ENCODE assay signal across 9 mouse cellular contexts in the genomic region with DNA sequence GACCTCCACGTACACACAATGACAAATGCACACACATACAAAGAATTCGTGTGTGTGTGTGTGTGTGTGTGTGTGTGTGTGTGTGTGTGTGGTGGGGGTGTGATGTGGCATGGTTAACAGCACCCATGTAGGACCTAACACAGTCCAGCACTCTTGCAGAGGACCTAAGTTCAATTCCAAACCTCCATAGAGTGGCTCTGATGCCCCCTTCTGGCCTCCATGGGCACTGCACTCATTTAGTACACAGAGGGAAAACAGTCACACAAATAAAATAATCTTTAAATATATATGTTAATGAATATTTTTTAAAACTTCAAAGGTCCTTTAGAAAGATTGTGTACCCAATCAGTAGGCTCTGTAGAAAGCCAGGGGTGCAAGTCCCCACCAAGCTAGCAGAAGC. TPM values are rescaled to one million over a fixed set of nuclear protein-coding genes. Genes with fewer than 3 reads are reported as not detected.
DNase-seq lines count a peak whose midpoint lies in the region; TF ChIP-seq lines count a peak whose summit lies in the region.
"Had no signal": no experiment of that assay in that cellular context is flagged by ENCODE, and none has a peak within 500 bp of the region (broad histone marks: within the 10 kb centered on the region; RNA-seq: fewer than 3 reads in every experiment).

No protein-coding gene starts in this region.

- H3K27ac ChIP-seq in layer of hippocampus, adult 2 months = no peak overlapping the region
- H3K27ac ChIP-seq in embryonic fibroblast, embryonic 13.5 days (ENCODE audit: insufficient read depth, low read length) = no peak overlapping the region
- H3K27ac ChIP-seq: liver, embryonic 13.5 days had no signal

- no peak overlapping the region for H3ac ChIP-seq in C2C12 (ENCODE audit: control insufficient read depth, insufficient read length, low read depth)

- no peaks in the 10 kb centered on the region for H3K79me3 ChIP-seq in C2C12 (ENCODE audit: low read depth)

- peaks cover under 1% of the 10 kb centered on the region for H3K27me3 ChIP-seq in C2C12 (ENCODE audit: control insufficient read depth, insufficient read depth, insufficient read length)

- H3K79me2 ChIP-seq in C2C12 (ENCODE audit: control insufficient read depth, insufficient read depth) = no peaks in the 10 kb centered on the region

- peak; percentile 66 for DNase-seq in adrenal gland, postnatal 14 days
- DNase-seq in adrenal gland, adult 2 months = no peak
- DNase-seq in layer of hippocampus, adult 2 months (ENCODE audit: low spot score in 2 of 2) = peak in 1 of 2 experiments; percentile 26
- DNase-seq in layer of hippocampus, postnatal 36 days = no peak
- DNase-seq in thymus, postnatal 14 days = peak; percentile 49
- DNase-seq in heart, adult 11 months = no peak
- DNase-seq: liver, embryonic 13.5 days had no signal

- no peaks in the 10 kb centered on the region for H3K4me1 ChIP-seq in embryonic fibroblast, embryonic 13.5 days (ENCODE audit: control insufficient read depth, insufficient read depth, low read length)

- no peaks in the 10 kb centered on the region for H3K36me3 ChIP-seq in C2C12 (ENCODE audit: control insufficient read depth, insufficient read depth)
- H3K36me3 ChIP-seq: liver, embryonic 13.5 days had no signal

- H3K4me3 ChIP-seq in layer of hippocampus, adult 2 months = no peak overlapping the region
- H3K4me3 ChIP-seq in C2C12 (ENCODE audit: insufficient read depth, poor library complexity, severe bottlenecking) = no peak overlapping the region
- H3K4me3 ChIP-seq in embryonic fibroblast, embryonic 13.5 days (ENCODE audit: insufficient read depth, low read length) = no peak overlapping the region
- H3K4me3 ChIP-seq: liver, embryonic 13.5 days had no signal

- TF ChIP-seq CTCF in layer of hippocampus, adult 2 months (conservative IDR thresholded peaks at IDR 0.05) = peak; percentile 77
- TF ChIP-seq CTCF in C2C12 (IDR thresholded peaks at IDR 0.05; ENCODE audit: control insufficient read depth, insufficient read depth, insufficient read length) = peak; percentile 26
- TF ChIP-seq CTCF in embryonic fibroblast, embryonic 13.5 days (IDR thresholded peaks at IDR 0.05; ENCODE audit: borderline replicate concordance, insufficient read depth, low read length) = 0 out of 2 replicates have a peak, but pooled peaks have one; percentile 2

- no peak for TF ChIP-seq POLR2A in embryonic fibroblast, embryonic 13.5 days (IDR thresholded peaks at IDR 0.05; ENCODE audit: low read depth, low read length)

TF ChIP-seq in C2C12, 6 proteins besides CTCF, POLR2A, EP300 and RAD21:
- TF ChIP-seq CEBPB (IDR thresholded peaks at IDR 0.05; ENCODE audit: low read depth) (no peak), FOSL1 (IDR thresholded peaks at IDR 0.05; ENCODE audit: insufficient read depth, low read length, poor library complexity, severe bottlenecking) (no peak), MYOD1 (IDR thresholded peaks at IDR 0.05; ENCODE audit: control insufficient read depth, insufficient read length, low read depth) (no peak), USF1 (IDR thresholded peaks at IDR 0.05; ENCODE audit: low read depth) (no peak), MYOG (IDR thresholded peaks at IDR 0.05; ENCODE audit: control insufficient read depth, extremely low read depth, insufficient read length) (no peak), MAX (IDR thresholded peaks at IDR 0.05) (no peak)

RNA-seq across cellular contexts. Expression of a gene that starts 5.7 kb away (rescaled TPM):
- total RNA-seq in adrenal gland, postnatal 14 days (2021) = 0.60 TPM in 1 of 2 replicates, not detected in the other
- under 1 TPM in 1 of 2 experiments, not detected in 1; 0.23 TPM for total RNA-seq in adrenal gland, adult 2 months (2021)
- 0.10 and 1.2 TPM in 2 replicates for polyA plus RNA-seq in adrenal gland, adult 2 months (2012; rRNA removed)
- 1 to 10 TPM; 5.2 to 6.1 TPM for total RNA-seq in layer of hippocampus, adult 2 months (2021)
- 1 to 10 TPM; 5.5 to 7.8 TPM for total RNA-seq in layer of hippocampus, postnatal 36 days (2021)
- polyA plus RNA-seq in C2C12 (2012; fragmentation: generic; extraction: Trizol) = 2.1 TPM
- 0.72 TPM in 1 of 2 replicates, not detected in the other for polyA plus RNA-seq in embryonic fibroblast, embryonic 13.5 days (2011; ENCODE audit: insufficient read length, low read depth, missing spikeins)

RNA-seq across cellular contexts. Expression of a gene that starts 37.6 kb away (rescaled TPM):
- 14.0 and 14.4 TPM in 2 replicates for total RNA-seq in adrenal gland, postnatal 14 days (2021)
- 10 to 100 TPM; 12.2 to 19.5 TPM for total RNA-seq in adrenal gland, adult 2 months (2021)
- polyA plus RNA-seq in adrenal gland, adult 2 months (2012; rRNA removed) = 15.8 and 22.7 TPM in 2 replicates
- total RNA-seq in layer of hippocampus, adult 2 months (2021) = under 1 TPM; 0.59 to 0.76 TPM
- 1 to 10 TPM in 1 of 2 experiments, under 1 TPM in 1; 0.40 to 1.0 TPM for total RNA-seq in layer of hippocampus, postnatal 36 days (2021)
- 119 TPM for polyA plus RNA-seq in C2C12 (2012; fragmentation: generic; extraction: Trizol)
- polyA plus RNA-seq in embryonic fibroblast, embryonic 13.5 days (2011; ENCODE audit: insufficient read length, low read depth, missing spikeins) = 46.5 and 58.6 TPM in 2 replicates

RNA-seq across cellular contexts. Expression of a gene that starts 57.9 kb away (rescaled TPM):
- 334 and 370 TPM in 2 replicates for total RNA-seq in adrenal gland, postnatal 14 days (2021)
- total RNA-seq in adrenal gland, adult 2 months (2021) = 100 to 1,000 TPM; 327 to 470 TPM
- 210 and 254 TPM in 2 replicates for polyA plus RNA-seq in adrenal gland, adult 2 months (2012; rRNA removed)
- total RNA-seq in layer of hippocampus, adult 2 months (2021) = 100 to 1,000 TPM; 253 to 260 TPM
- total RNA-seq in layer of hippocampus, postnatal 36 days (2021) = 100 to 1,000 TPM; 230 to 261 TPM
- polyA plus RNA-seq in C2C12 (2012; fragmentation: generic; extraction: Trizol) = 91.0 TPM
- polyA plus RNA-seq in embryonic fibroblast, embryonic 13.5 days (2011; ENCODE audit: insufficient read length, low read depth, missing spikeins) = 357 and 363 TPM in 2 replicates

Comparison
In these comparisons a context has a peak if more than half of its experiments do, and no peak if none do; other contexts are left out.
1. DNase-seq: peak in adrenal gland, postnatal 14 days (single experiment) and thymus, postnatal 14 days (single experiment); none in adrenal gland, adult 2 months (single experiment), layer of hippocampus, postnatal 36 days (0 of 2) and heart, adult 11 months (single experiment).
2. CTCF ChIP-seq: peak in every context shown above with its lines; median percentile 77 in layer of hippocampus, adult 2 months; 26 in C2C12; 2 in embryonic fibroblast, embryonic 13.5 days.